8 mouse cellular contexts compared by ENCODE assay signal in genomic region chr4:123991223-123991622, GRCm38 (mm10).
DNase-seq lines count a peak whose midpoint lies in the region; ATAC-seq lines count a peak whose summit lies in the region.

No protein-coding gene starts in this region.

- H3K27me3 ChIP-seq in kidney, embryonic 16.5 days (ENCODE audit: insufficient read depth, low read length) = peaks cover 44% of the 10 kb centered on the region
- peaks cover 15% of the 10 kb centered on the region; the same call in 1 of the 2 replicates for H3K27me3 ChIP-seq in forebrain, embryonic 11.5 days (ENCODE audit: control insufficient read depth, insufficient read depth, low read length)
- H3K27me3 ChIP-seq in limb, embryonic 13.5 days = peaks cover 52% of the 10 kb centered on the region
- peaks cover 12% of the 10 kb centered on the region; the same call in 1 of the 2 replicates for H3K27me3 ChIP-seq in neural tube, embryonic 12.5 days (replicated peaks)

- 8% methylated on average over 10 of the region's 10 CpGs for WGBS in kidney, embryonic 16.5 days
- 15% methylated on average over 10 of the region's 10 CpGs for WGBS in forebrain, embryonic 11.5 days
- WGBS in limb, embryonic 13.5 days = 9% methylated on average over 10 of the region's 10 CpGs
- 14% methylated on average over 10 of the region's 10 CpGs for WGBS in neural tube, embryonic 12.5 days

- H3K9me3 ChIP-seq in kidney, embryonic 16.5 days (ENCODE audit: low read length) = peaks cover 3% of the 10 kb centered on the region; the same call in 1 of the 2 replicates
- H3K9me3 ChIP-seq in forebrain, embryonic 11.5 days (ENCODE audit: control insufficient read depth, low read length) = no peaks in the 10 kb centered on the region
- no peaks in the 10 kb centered on the region for H3K9me3 ChIP-seq in limb, embryonic 13.5 days
- 0 out of 2 replicates have a peak, but pooled peaks cover 3% of the 10 kb centered on the region for H3K9me3 ChIP-seq in neural tube, embryonic 12.5 days

- H3K4me1 ChIP-seq in kidney, embryonic 16.5 days (ENCODE audit: insufficient read depth, low read length) = peaks cover 17% of the 10 kb centered on the region
- H3K4me1 ChIP-seq in forebrain, embryonic 11.5 days (replicated peaks; ENCODE audit: control insufficient read depth, insufficient read depth, low read length) = peaks cover 11% of the 10 kb centered on the region
- H3K4me1 ChIP-seq in limb, embryonic 13.5 days = peaks cover 19% of the 10 kb centered on the region
- H3K4me1 ChIP-seq in neural tube, embryonic 12.5 days = peaks cover 15% of the 10 kb centered on the region

- H3K36me3 ChIP-seq in kidney, embryonic 16.5 days (ENCODE audit: insufficient read depth, low read length) = no peaks in the 10 kb centered on the region
- H3K36me3 ChIP-seq in forebrain, embryonic 11.5 days (ENCODE audit: control insufficient read depth, insufficient read depth, low read length) = no peaks in the 10 kb centered on the region
- no peaks in the 10 kb centered on the region for H3K36me3 ChIP-seq in limb, embryonic 13.5 days
- no peaks in the 10 kb centered on the region for H3K36me3 ChIP-seq in neural tube, embryonic 12.5 days

- H3K4me2 ChIP-seq in kidney, embryonic 16.5 days (replicated peaks; ENCODE audit: low read depth, low read length) = peak overlapping the region; percentile 53
- peak overlapping the region; percentile 59 for H3K4me2 ChIP-seq in forebrain, embryonic 11.5 days (ENCODE audit: low read depth, low read length, severe bottlenecking)
- peak overlapping the region; percentile 77 for H3K4me2 ChIP-seq in limb, embryonic 13.5 days (replicated peaks)
- peak overlapping the region; percentile 66 for H3K4me2 ChIP-seq in neural tube, embryonic 12.5 days (replicated peaks)

- peak overlapping the region; percentile 35 for H3K4me3 ChIP-seq in kidney, embryonic 16.5 days (ENCODE audit: low read length)
- peak overlapping the region; percentile 26 for H3K4me3 ChIP-seq in forebrain, embryonic 11.5 days (ENCODE audit: low read depth, low read length)
- peak overlapping the region; percentile 41 for H3K4me3 ChIP-seq in limb, embryonic 13.5 days
- H3K4me3 ChIP-seq in neural tube, embryonic 12.5 days = peak overlapping the region; percentile 19

- DNase-seq in kidney, adult 18-20 months = no peak
- DNase-seq in forebrain, embryonic 11.5 days (ENCODE audit: low spot score) = no peak
- no peak for DNase-seq in urinary bladder, postnatal 10 days (ENCODE audit: low spot score)
- DNase-seq in right cerebral cortex, postnatal 25 days = no peak

- no peak overlapping the region for H3K9ac ChIP-seq in kidney, embryonic 16.5 days (replicated peaks; ENCODE audit: low read length)
- H3K9ac ChIP-seq in forebrain, embryonic 11.5 days (ENCODE audit: low read length) = no peak overlapping the region
- H3K9ac ChIP-seq in limb, embryonic 13.5 days = peak overlapping the region; percentile 32
- no peak overlapping the region for H3K9ac ChIP-seq in neural tube, embryonic 12.5 days

- ATAC-seq in kidney, embryonic 16.5 days (ENCODE audit: low FRiP score, low TSS enrichment) = no peak; the same call in 1 of the 2 replicates
- ATAC-seq in forebrain, embryonic 11.5 days (replicated peaks; ENCODE audit: low FRiP score) = no peak
- ATAC-seq in limb, embryonic 13.5 days (ENCODE audit: low FRiP score, low read depth) = no peak
- no peak for ATAC-seq in neural tube, embryonic 12.5 days (ENCODE audit: low FRiP score, low read depth)
- ATAC-seq in megakaryocyte progenitor cell, adult 5-6 weeks (replicated peaks; ENCODE audit: poor library complexity) = no peak

- H3K27ac ChIP-seq in kidney, embryonic 16.5 days (ENCODE audit: low read length) = no peak overlapping the region
- no peak overlapping the region for H3K27ac ChIP-seq in forebrain, embryonic 11.5 days (ENCODE audit: low read depth, low read length)
- H3K27ac ChIP-seq in limb, embryonic 13.5 days = no peak overlapping the region
- no peak overlapping the region for H3K27ac ChIP-seq in neural tube, embryonic 12.5 days
